Mouse (Mus musculus) CD4-positive, CD25-positive, alpha-beta regulatory T cell (primary cell): Measurements from ENCODE around the gene Slc16a3. TPM values are rescaled to one million over a fixed set of nuclear protein-coding genes. Genes with fewer than 3 reads are reported as not detected.

ENCODE experiments used
- polyA plus RNA-seq: library from polyadenylated mRNA; unstranded; fragments of 100-300 nt; shearing (Covaris generic); gene quantifications from one replicate; pipeline ENCODE4 v1.2.1, GENCODE M21; 2017

Slc16a3 gene
- polyA plus RNA-seq = 11.1 TPM

GRCm38 (mm10) chr11:120948328-120948727, at the start of gene Slc16a3:
Gene Slc16a3, plus strand, starts transcription at chr11:120948480.

GRCm38 (mm10) chr11:120932564-120933398, 15.5 kb upstream of the Slc16a3 start, which contains the start of gene Ccdc57:
Gene Ccdc57, minus strand, starts transcription at chr11:120932872.

DNA sequence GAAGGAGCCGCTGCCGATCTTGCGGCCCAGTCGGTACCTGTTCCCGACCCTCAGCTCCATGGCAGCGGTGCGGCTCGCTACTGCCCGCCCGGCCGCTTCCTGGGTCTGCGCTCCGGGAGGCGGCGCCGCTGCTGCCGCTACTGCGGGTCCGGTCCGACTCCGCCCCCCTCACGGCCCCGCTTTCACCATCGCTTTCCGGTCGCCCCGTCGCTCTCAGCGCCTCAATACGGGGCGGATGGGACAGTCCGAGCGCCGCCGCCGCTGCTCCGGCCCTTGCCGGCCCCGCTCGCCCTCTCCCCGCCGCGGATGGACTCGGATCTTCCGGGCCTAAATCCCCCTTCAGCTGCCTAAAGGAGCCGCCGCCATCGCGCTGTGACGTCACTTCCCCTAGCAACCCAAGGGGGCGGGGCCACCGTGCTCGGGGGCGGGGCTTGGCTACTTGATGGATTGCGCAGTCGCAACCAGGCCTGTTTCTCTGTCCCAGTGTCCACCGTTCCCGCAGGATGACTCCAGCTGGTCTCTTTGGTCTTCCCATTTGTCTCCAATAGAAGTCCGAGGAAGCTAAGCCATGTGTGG, 42.8 kb downstream of the Slc16a3 start, which contains the start of gene Csnk1d:
Gene Csnk1d, minus strand, starts transcription at position 380 of the 576 bp plus-strand sequence.

Other genes starting within 250 kb of the Slc16a3 start
- 114 TPM for gene Cenpx, start 234.7 kb upstream of the Slc16a3 start, polyA plus RNA-seq
- gene Lrrc45, start 234.6 kb upstream of the Slc16a3 start, polyA plus RNA-seq = 67.6 TPM
- 1.8 TPM for gene Rac3, start 227.0 kb upstream of the Slc16a3 start, polyA plus RNA-seq
- gene Dcxr, start 221.2 kb upstream of the Slc16a3 start, polyA plus RNA-seq = 14.3 TPM
- gene Cbr2, start 216.4 kb upstream of the Slc16a3 start, polyA plus RNA-seq = 0.59 TPM
- 29.4 TPM for gene Hmga1b, start 185.7 kb upstream of the Slc16a3 start, polyA plus RNA-seq
- 39.3 TPM for gene Rfng, start 164.3 kb upstream of the Slc16a3 start, polyA plus RNA-seq
- gene Gps1, start 164.2 kb upstream of the Slc16a3 start, polyA plus RNA-seq = 159 TPM
- 83.8 TPM for gene Dus1l, start 152.1 kb upstream of the Slc16a3 start, polyA plus RNA-seq
- gene Fasn, start 123.9 kb upstream of the Slc16a3 start, polyA plus RNA-seq = 45.8 TPM
- gene Ccdc57, start 15.6 kb upstream of the Slc16a3 start, polyA plus RNA-seq = 0.85 TPM
- gene Csnk1d, start 42.9 kb downstream of the Slc16a3 start, polyA plus RNA-seq = 161 TPM
- gene Cd7, start 90.9 kb downstream of the Slc16a3 start, polyA plus RNA-seq = 76.1 TPM
- gene Sectm1b, start 115.1 kb downstream of the Slc16a3 start, polyA plus RNA-seq = not detected
- gene Sectm1a, start 132.7 kb downstream of the Slc16a3 start, polyA plus RNA-seq = not detected
- gene Tex19.2, start 170.2 kb downstream of the Slc16a3 start, polyA plus RNA-seq = not detected
- gene Tex19.1, start 197.7 kb downstream of the Slc16a3 start, polyA plus RNA-seq = not detected
- not detected for gene Uts2r, start 211.8 kb downstream of the Slc16a3 start, polyA plus RNA-seq